ENCODE assay signal across 9 mouse cellular contexts in genomic region chr8:106576849-106577555, GRCm38 (mm10). TPM values are rescaled to one million over a fixed set of nuclear protein-coding genes. Genes with fewer than 3 reads are reported as not detected.
DNase-seq lines count a peak whose midpoint lies in the region; ATAC-seq and TF ChIP-seq lines count a peak whose summit lies in the region.
"Had no signal": no experiment of that assay in that cellular context is flagged by ENCODE, and none has a peak within 500 bp of the region (broad histone marks: within the 10 kb centered on the region; RNA-seq: fewer than 3 reads in every experiment).

No protein-coding gene starts in this region.

- peak; percentile 38 for DNase-seq in gastrocnemius, adult 18-20 months (ENCODE audit: low spot score)
- no peak for DNase-seq in gastrocnemius, postnatal 4 days (ENCODE audit: low spot score in 2 of 2)
- DNase-seq in MEL (ENCODE audit: low read depth, low spot score): peak; percentile 56
- no peak for DNase-seq in intestine, embryonic 14.5 days (ENCODE audit: low spot score)
- peak; percentile 39 for DNase-seq in lung, postnatal 25 days (ENCODE audit: low spot score)
- DNase-seq in c-Kit-positive CD71-positive TER-119-positive erythroid progenitor cells, embryonic 14.5 days (ENCODE audit: low spot score): no peak
- no peak for DNase-seq in T-cell, adult 2 months (ENCODE audit: low spot score)
- no peak for DNase-seq in cerebellum, postnatal 4 days (ENCODE audit: low spot score in 2 of 2)
- DNase-seq: cerebellum, adult 8-10 months had no signal

- 19% methylated on average over 6 of the region's 6 CpGs for WGBS in intestine, embryonic 14.5 days

- no peaks in the 10 kb centered on the region for H3K9me3 ChIP-seq in MEL (replicated peaks; ENCODE audit: insufficient read depth, low read length)
- H3K9me3 ChIP-seq in intestine, embryonic 14.5 days (ENCODE audit: control insufficient read depth, low read length): no peaks in the 10 kb centered on the region

- ATAC-seq in intestine, embryonic 14.5 days (replicated peaks; ENCODE audit: low FRiP score, low TSS enrichment, low read depth): peak; percentile 38; the same call in 1 of the 2 replicates

- TF ChIP-seq CTCF in MEL (IDR thresholded peaks at IDR 0.05 in 2 of 3, conservative IDR thresholded peaks at IDR 0.05 in 1 of 3; ENCODE audit: control insufficient read depth in 1 of 3, insufficient read depth in 1 of 3, low read depth in 2 of 3, low read length in 3 of 3, poor library complexity in 1 of 3, severe bottlenecking in 1 of 3): no peak

- H3K4me3 ChIP-seq in MEL (ENCODE audit: control insufficient read depth in 1 of 2, insufficient read depth in 1 of 2, low read depth in 2 of 2, low read length in 2 of 2): no peak overlapping the region
- no peak overlapping the region for H3K4me3 ChIP-seq in intestine, embryonic 14.5 days (ENCODE audit: low read depth, low read length)

- TF ChIP-seq RAD21 in MEL (IDR thresholded peaks at IDR 0.05; ENCODE audit: low read depth, low read length): no peak

- TF ChIP-seq POLR2A in MEL (IDR thresholded peaks at IDR 0.05; ENCODE audit: control insufficient read depth in 1 of 2, insufficient read depth in 1 of 2, low read depth in 1 of 2, low read length in 2 of 2, poor library complexity in 1 of 2): no peak

- H3K79me2 ChIP-seq in MEL (ENCODE audit: control insufficient read depth, insufficient read depth, low read length, poor library complexity): no peaks in the 10 kb centered on the region

- H3K36me3 ChIP-seq in MEL (ENCODE audit: control insufficient read depth in 1 of 2, insufficient read depth in 2 of 2, low read length in 2 of 2): no peaks in the 10 kb centered on the region; a peak in 1 of 4 replicates
- H3K36me3 ChIP-seq in intestine, embryonic 14.5 days (ENCODE audit: control insufficient read depth, insufficient read depth, low read length): no peaks in the 10 kb centered on the region

- peaks cover 1 to 5% of the 10 kb centered on the region in 2 experiments; a peak in 3 of 4 replicates for H3K27me3 ChIP-seq in MEL (ENCODE audit: control insufficient read depth in 1 of 2, insufficient read depth in 2 of 2, low read length in 2 of 2)
- H3K27me3 ChIP-seq in intestine, embryonic 14.5 days (replicated peaks; ENCODE audit: control insufficient read depth, insufficient read depth, low read length): no peaks in the 10 kb centered on the region

- TF ChIP-seq EP300 in MEL (IDR thresholded peaks at IDR 0.05; ENCODE audit: low read depth in 1 of 2, low read length in 2 of 2): peak; percentile 31 to 40; a peak in 2 of 4 replicates

- no peak overlapping the region for H3K4me2 ChIP-seq in intestine, embryonic 14.5 days (ENCODE audit: low read length)

- H3K27ac ChIP-seq in MEL (ENCODE audit: control insufficient read depth, low read depth, low read length): no peak overlapping the region
- H3K27ac ChIP-seq in intestine, embryonic 14.5 days (ENCODE audit: low read depth): peak overlapping the region; percentile 43; the same call in 1 of the 2 replicates

- H3K4me1 ChIP-seq in MEL (ENCODE audit: control insufficient read depth in 1 of 2, insufficient read depth in 2 of 2, low read length in 2 of 2): peaks cover 0 to 13% of the 10 kb centered on the region in 2 experiments; a peak in 3 of 4 replicates
- H3K4me1 ChIP-seq in intestine, embryonic 14.5 days (replicated peaks; ENCODE audit: control insufficient read depth, insufficient read depth, low read length): peaks cover 10% of the 10 kb centered on the region

- H3K9ac ChIP-seq in MEL (ENCODE audit: control insufficient read depth, low read depth, low read length, poor library complexity, severe bottlenecking): no peak overlapping the region
- H3K9ac ChIP-seq in intestine, embryonic 14.5 days (ENCODE audit: low read length): no peak overlapping the region

TF ChIP-seq in MEL, 35 proteins besides CTCF, POLR2A, EP300 and RAD21:
- TF ChIP-seq ELF1 (IDR thresholded peaks at IDR 0.05; ENCODE audit: low read depth, low read length): no peak
- peak; percentile 45 for TF ChIP-seq ETS1 (IDR thresholded peaks at IDR 0.05; ENCODE audit: low read depth, low read length)
- TF ChIP-seq POLR2AphosphoS5 (IDR thresholded peaks at IDR 0.05; ENCODE audit: borderline replicate concordance, low read depth, low read length): no peak
- TF ChIP-seq ZNF384 (IDR thresholded peaks at IDR 0.05; ENCODE audit: low read depth, low read length): no peak
- no peak for TF ChIP-seq MYC (IDR thresholded peaks at IDR 0.05; ENCODE audit: low read depth, low read length)
- no peak for TF ChIP-seq CHD1 (IDR thresholded peaks at IDR 0.05; ENCODE audit: low read depth, low read length)
- TF ChIP-seq SMC3 (IDR thresholded peaks at IDR 0.05; ENCODE audit: low read depth, low read length): no peak
- no peak for TF ChIP-seq USF1 (IDR thresholded peaks at IDR 0.05; ENCODE audit: low read depth, low read length)
- TF ChIP-seq E2F4 (IDR thresholded peaks at IDR 0.05; ENCODE audit: borderline replicate concordance, low read depth, low read length): no peak
- no peak for TF ChIP-seq MAFK (IDR thresholded peaks at IDR 0.05; ENCODE audit: borderline replicate concordance, low read depth, low read length)
- TF ChIP-seq ZKSCAN1 (IDR thresholded peaks at IDR 0.05; ENCODE audit: low read depth, low read length): no peak
- TF ChIP-seq RCOR1 (IDR thresholded peaks at IDR 0.05; ENCODE audit: low read depth, low read length): peak; percentile 8; the same call in 1 of the 2 replicates
- TF ChIP-seq HCFC1 (IDR thresholded peaks at IDR 0.05; ENCODE audit: low read depth, low read length): no peak
- TF ChIP-seq MYB (IDR thresholded peaks at IDR 0.05; ENCODE audit: low read depth, low read length): no peak
- TF ChIP-seq GATA1 (IDR thresholded peaks at IDR 0.05; ENCODE audit: low read depth, low read length): 0 out of 2 replicates have a peak, but pooled peaks have one; percentile 41

RNA-seq across cellular contexts. Expression of gene Gm10073, which starts 3.7 kb away (rescaled TPM):
- 100 to 1,000 TPM in 1 of 2 experiments, 10 to 100 TPM in 1; 91.6 to 114 TPM for total RNA-seq in gastrocnemius, adult 18-20 months (2021)
- 100 to 1,000 TPM; 157 to 177 TPM for total RNA-seq in gastrocnemius, postnatal 4 days (2021)
- total RNA-seq in MEL (2012; rRNA removed): 79.9 and 188 TPM in 2 replicates
- polyA plus RNA-seq in MEL (2012; ENCODE audit: insufficient read depth in 1 of 2, insufficient read length in 2 of 2, low read depth in 1 of 2, low replicate concordance in 2 of 2, missing spikeins in 1 of 2): 10 to 100 TPM in 1 of 2 experiments, not detected in 1; 71.2 TPM
- polyA plus RNA-seq in intestine, embryonic 14.5 days (2014; fragmentation: Nextera tagmentation; extraction: Ambion mirVana): 9.1 and 11.7 TPM in 2 replicates

RNA-seq across cellular contexts. Expression of gene Cdh1, which starts 26.1 kb away (rescaled TPM):
- total RNA-seq in gastrocnemius, adult 18-20 months (2021): under 1 TPM; 0.25 to 0.57 TPM
- 1 to 10 TPM; 1.2 TPM for total RNA-seq in gastrocnemius, postnatal 4 days (2021)
- total RNA-seq in MEL (2012; rRNA removed): not detected in 2 replicates
- polyA plus RNA-seq in MEL (2012; ENCODE audit: insufficient read depth in 1 of 2, insufficient read length in 2 of 2, low read depth in 1 of 2, low replicate concordance in 2 of 2, missing spikeins in 1 of 2): not detected
- 141 and 152 TPM in 2 replicates for polyA plus RNA-seq in intestine, embryonic 14.5 days (2014; fragmentation: Nextera tagmentation; extraction: Ambion mirVana)

Comparison
In these comparisons a context has a peak if more than half of its experiments do, and no peak if none do; other contexts are left out.
1. DNase-seq: peak in gastrocnemius, adult 18-20 months (single experiment), MEL (single experiment) and lung, postnatal 25 days (single experiment); none in gastrocnemius, postnatal 4 days (0 of 2), intestine, embryonic 14.5 days (single experiment), c-Kit-positive CD71-positive TER-119-positive erythroid progenitor cells, embryonic 14.5 days (single experiment), T-cell, adult 2 months (single experiment) and cerebellum, postnatal 4 days (0 of 2).